Mouse (Mus musculus) lung, embryonic 15.5 days (tissue): Measurements from ENCODE around the gene Numa1. TPM values are rescaled to one million over a fixed set of nuclear protein-coding genes. Genes with fewer than 3 reads are reported as not detected.
A peak's percentile ranks its signal among the peaks of the same experiment; 100 is the strongest.

ENCODE experiments used
- ATAC-seq: fragments of 200-750 bp; cut with Nextera tagmentation; 2 replicates; pipeline ENCODE4 v1.8.0; 2017; ENCODE audit warnings: moderate number of reproducible peaks, borderline replicate concordance; ENCODE audit not compliant: low FRiP score, low TSS enrichment; ENCODE audit errors: extremely low read depth
- H3K27ac ChIP-seq: fragments of 300-500 bp; sonication (generic); 2 replicates; pipeline ENCODE4 v1.5.1; 2015; ENCODE audit warnings: moderate library complexity, mild to moderate bottlenecking, inconsistent platforms
- H3K27me3 ChIP-seq: fragments of 300-500 bp; sonication (generic); 2 replicates; pipeline ENCODE4 v1.6.1; 2015; ENCODE audit warnings: inconsistent platforms
- H3K36me3 ChIP-seq: fragments of 300-500 bp; sonication (generic); 2 replicates; pipeline ENCODE4 v1.6.1; 2015; ENCODE audit warnings: inconsistent platforms
- H3K4me1 ChIP-seq: fragments of 300-500 bp; sonication (generic); 2 replicates; pipeline ENCODE4 v1.6.1; 2015; ENCODE audit warnings: inconsistent platforms
- H3K4me2 ChIP-seq: fragments of 300-500 bp; sonication (generic); 2 replicates; pipeline ENCODE4 v1.6.1; 2015; ENCODE audit warnings: inconsistent platforms, mild to moderate bottlenecking, moderate library complexity
- H3K4me3 ChIP-seq: fragments of 300-500 bp; sonication (generic); 2 replicates; pipeline ENCODE4 v1.5.1; 2015; ENCODE audit warnings: mild to moderate bottlenecking, inconsistent platforms
- H3K9ac ChIP-seq: fragments of 300-500 bp; sonication (generic); 2 replicates; pipeline ENCODE4 v1.6.1; 2015; ENCODE audit warnings: inconsistent platforms
- H3K9me3 ChIP-seq: fragments of 300-500 bp; sonication (generic); 2 replicates; pipeline ENCODE4 v1.6.1; 2016; ENCODE audit warnings: inconsistent platforms
- WGBS: fragments of 180-500 bp; shearing (Covaris S2); methylation state at CpG from one replicate; pipeline ENCODE4 v1.1.7; 2015; 5-methylcytosine and 5-hydroxymethylcytosine counted together
- polyA plus RNA-seq: library from polyadenylated mRNA; unstranded; fragments of >200 nt; fragmentation: Nextera tagmentation; extraction: Ambion mirVana; gene quantifications from 2 replicates; pipeline ENCODE4 v1.2.1, GENCODE M21; 2015

Numa1 gene
- polyA plus RNA-seq, 1 experiment from 2014 or later, result 79.4 TPM

DNA sequence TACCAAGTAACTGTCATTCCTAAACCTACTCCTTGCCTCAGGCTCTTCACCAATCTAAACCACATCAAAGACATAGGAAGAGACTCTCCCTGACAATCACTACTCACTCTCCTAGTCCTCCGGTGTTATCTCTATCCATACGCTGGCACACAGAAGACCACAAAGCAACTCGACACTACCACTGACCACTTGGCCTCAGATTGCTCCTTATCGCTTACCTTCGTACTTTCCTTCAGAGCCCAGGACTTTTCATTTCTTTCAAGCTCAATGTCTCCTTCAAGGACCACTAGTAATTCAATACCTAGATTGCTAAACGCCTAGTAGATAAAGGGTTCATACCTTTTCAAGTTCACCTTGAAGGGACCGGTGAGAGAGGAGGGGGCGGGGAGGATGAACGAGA, 130.0 kb downstream of the Numa1 start:
- H3K4me2 ChIP-seq, result peak overlapping the region; percentile 67
- no peaks in the 10 kb centered on the region for H3K9me3 ChIP-seq
- peak overlapping the region; percentile 55 for H3K9ac ChIP-seq
- no peak overlapping the region; the same call in 1 of the 2 replicates for H3K27ac ChIP-seq
- WGBS, result 56% methylated on average over 9 of the region's 9 CpGs
- H3K4me3 ChIP-seq, result peak overlapping the region; percentile 70
- H3K36me3 ChIP-seq, result peaks cover 9% of the 10 kb centered on the region; the same call in 1 of the 2 replicates
- ATAC-seq, result no peak
- H3K4me1 ChIP-seq, result peaks cover 20% of the 10 kb centered on the region
- H3K27me3 ChIP-seq, result no peaks in the 10 kb centered on the region

Other genes with a start within 250 kb of the Numa1 start
- 0.29 and 0.77 TPM in 2 replicates for gene Phox2a, start 115.8 kb upstream of the Numa1 start, polyA plus RNA-seq
- gene Inppl1, start 95.9 kb upstream of the Numa1 start, polyA plus RNA-seq, result 54.7 and 61.7 TPM in 2 replicates
- 1.0 and 2.0 TPM in 2 replicates for gene Folr2, start 76.9 kb upstream of the Numa1 start, polyA plus RNA-seq
- gene Anapc15, start 70.4 kb upstream of the Numa1 start, polyA plus RNA-seq, result 80.4 and 84.6 TPM in 2 replicates
- gene Folr1, start 63.3 kb upstream of the Numa1 start, polyA plus RNA-seq, result 0.68 and 0.95 TPM in 2 replicates
- gene Lamtor1, start 28.2 kb upstream of the Numa1 start, polyA plus RNA-seq, result 165 and 170 TPM in 2 replicates
- gene Tomt, start 27.8 kb upstream of the Numa1 start, polyA plus RNA-seq, result 0.54 and 0.59 TPM in 2 replicates
- gene Lrrc51, start 216 bp upstream of the Numa1 start, polyA plus RNA-seq, result 11.8 and 13.5 TPM in 2 replicates
- 2.2 and 2.3 TPM in 2 replicates for gene Il18bp, start 84.6 kb downstream of the Numa1 start, polyA plus RNA-seq
- 25.3 and 26.0 TPM in 2 replicates for gene Rnf121, start 131.4 kb downstream of the Numa1 start, polyA plus RNA-seq
- 32.3 and 34.4 TPM in 2 replicates for gene Xndc1, start 131.4 kb downstream of the Numa1 start, polyA plus RNA-seq
- gene Xntrpc, start 131.6 kb downstream of the Numa1 start, polyA plus RNA-seq, result 0.89 and 1.2 TPM in 2 replicates
- not detected in 2 replicates for gene Trpc2, start 149.0 kb downstream of the Numa1 start, polyA plus RNA-seq
- gene Art1, start 167.6 kb downstream of the Numa1 start, polyA plus RNA-seq, result 0.50 and 0.87 TPM in 2 replicates
- 1.4 and 1.5 TPM in 2 replicates for gene Art5, start 175.4 kb downstream of the Numa1 start, polyA plus RNA-seq
- gene Chrna10, start 182.7 kb downstream of the Numa1 start, polyA plus RNA-seq, result 0.16 TPM in 1 of 2 replicates, not detected in the other